Mouse (Mus musculus): ENCODE measurements around the gene Kcnab3. TPM values are rescaled to one million over a fixed set of nuclear protein-coding genes. Genes with fewer than 3 reads are reported as not detected.

Gene Kcnab3
- polyA plus RNA-seq, 1 experiment from 2014 or later, result 1.3 TPM

GRCm38 (mm10) chr11:69366157-69366854 is 40.2 kb downstream of the Kcnab3 start:
- H3K4me1 ChIP-seq, result peaks cover 34% of the 10 kb centered on the region
- peak; percentile 80 for ATAC-seq (ENCODE audit: insufficient read depth, low FRiP score, low read depth)
- H3K4me3 ChIP-seq (replicated peaks), result peak overlapping the region; percentile 85
- H3K9ac ChIP-seq, result peak overlapping the region; percentile 39; the same call in 1 of the 2 replicates
- H3K36me3 ChIP-seq, result peaks cover 21% of the 10 kb centered on the region
- H3K4me2 ChIP-seq, result peak overlapping the region; percentile 91
- H3K27me3 ChIP-seq (replicated peaks), result no peaks in the 10 kb centered on the region
- under 1% methylated on average over 26 of the region's 26 CpGs for WGBS
- peak overlapping the region; percentile 99 for H3K27ac ChIP-seq
- no peaks in the 10 kb centered on the region for H3K9me3 ChIP-seq

- Histone ChIP-seq H3K27me3 (replicated peaks) (no peaks in the 10 kb centered on the region), H3K4me3 (replicated peaks) (peak overlapping the region; percentile 85), H3K36me3 (peaks cover 14% of the 10 kb centered on the region), H3K4me2 (peak overlapping the region; percentile 91), H3K4me1 (peaks cover 42% of the 10 kb centered on the region), H3K9ac (peak overlapping the region; percentile 99), H3K9me3 (no peaks in the 10 kb centered on the region), H3K27ac (peak overlapping the region; percentile 99)
- no peak for ATAC-seq (ENCODE audit: insufficient read depth, low FRiP score, low read depth)
- whole genome bisulfite sequencing, result under 1% methylated on average over 22 of the region's 22 CpGs
Measured at GRCm38 (mm10) chr11:69366855-69367615, 41.0 kb downstream of the Kcnab3 start.

- H3K4me1 ChIP-seq, result peaks cover 47% of the 10 kb centered on the region
- peaks cover 8% of the 10 kb centered on the region; the same call in 1 of the 2 replicates for H3K36me3 ChIP-seq
- no peaks in the 10 kb centered on the region for H3K9me3 ChIP-seq
- no peaks in the 10 kb centered on the region for H3K27me3 ChIP-seq (replicated peaks)
- WGBS, result 1% methylated on average over 22 of the region's 22 CpGs
- peak overlapping the region; percentile 85 for H3K4me3 ChIP-seq (replicated peaks)
- H3K9ac ChIP-seq, result peak overlapping the region; percentile 99
- H3K27ac ChIP-seq, result peak overlapping the region; percentile 99
- ATAC-seq (ENCODE audit: insufficient read depth, low FRiP score, low read depth), result no peak
- H3K4me2 ChIP-seq, result peak overlapping the region; percentile 91
Measured at GRCm38 (mm10) chr11:69367616-69368355, 41.7 kb downstream of the Kcnab3 start.

GRCm38 (mm10) chr11:69368356-69369214 is 42.5 kb downstream of the Kcnab3 start:
- Histone ChIP-seq H3K4me2 (peak overlapping the region; percentile 91), H3K36me3 (peaks cover 5% of the 10 kb centered on the region; the same call in 1 of the 2 replicates), H3K9ac (peak overlapping the region; percentile 99), H3K9me3 (no peaks in the 10 kb centered on the region), H3K27me3 (replicated peaks) (no peaks in the 10 kb centered on the region), H3K27ac (peak overlapping the region; percentile 99), H3K4me1 (peaks cover 50% of the 10 kb centered on the region), H3K4me3 (replicated peaks) (peak overlapping the region; percentile 85)
- under 1% methylated on average over 70 of the region's 106 CpGs for WGBS
- 0 out of 2 replicates have a peak, but pooled peaks have one; percentile 0 for ATAC-seq (ENCODE audit: insufficient read depth, low FRiP score, low read depth)

- H3K4me1 ChIP-seq, result peaks cover 46% of the 10 kb centered on the region
- H3K27ac ChIP-seq, result peak within 1 kb of the TSS; percentile 99
- no peaks in the 10 kb centered on the region for H3K9me3 ChIP-seq
- no peak for ATAC-seq (ENCODE audit: insufficient read depth, low FRiP score, low read depth)
- no peaks in the 10 kb centered on the region for H3K27me3 ChIP-seq (replicated peaks)
- WGBS, result 1% methylated on average over 19 of the region's 34 CpGs
- H3K36me3 ChIP-seq, result peaks cover 10% of the 10 kb centered on the region; the same call in 1 of the 2 replicates
- peak within 1 kb of the TSS; percentile 91 for H3K4me2 ChIP-seq
- peak within 1 kb of the TSS; percentile 99 for H3K9ac ChIP-seq
- peak within 1 kb of the TSS; percentile 85 for H3K4me3 ChIP-seq (replicated peaks)
Measured at GRCm38 (mm10) chr11:69369215-69369989, 43.3 kb downstream of the Kcnab3 start, which contains the start of gene Chd3. Gene Chd3 (minus strand): TSS chr11:69369406.

- peaks cover 38% of the 10 kb centered on the region for H3K4me1 ChIP-seq
- H3K9me3 ChIP-seq, result no peaks in the 10 kb centered on the region
- H3K27me3 ChIP-seq (replicated peaks), result no peaks in the 10 kb centered on the region
- ATAC-seq (ENCODE audit: insufficient read depth, low FRiP score, low read depth), result no peak
- H3K36me3 ChIP-seq, result peaks cover 10% of the 10 kb centered on the region; the same call in 1 of the 2 replicates
- H3K9ac ChIP-seq, result no peak overlapping the region
- H3K4me3 ChIP-seq (replicated peaks), result peak overlapping the region; percentile 85
- peak overlapping the region; percentile 91 for H3K4me2 ChIP-seq
- H3K27ac ChIP-seq, result peak overlapping the region; percentile 99
- 15% methylated on average over 2 of the region's 2 CpGs for whole genome bisulfite sequencing
Measured at GRCm38 (mm10) chr11:69369990-69370816, 44.1 kb downstream of the Kcnab3 start.

GRCm38 (mm10) chr11:69370817-69371215 is 44.8 kb downstream of the Kcnab3 start:
- ATAC-seq (ENCODE audit: insufficient read depth, low FRiP score, low read depth), result no peak
- no peak overlapping the region for H3K9ac ChIP-seq
- H3K27ac ChIP-seq, result peak overlapping the region; percentile 86

GRCm38 (mm10) chr11:69371601-69372000 is 45.5 kb downstream of the Kcnab3 start:
- Histone ChIP-seq H3K9ac (no peak overlapping the region), H3K4me2 (peak overlapping the region; percentile 20; the same call in 1 of the 2 replicates), H3K4me3 (replicated peaks) (0 out of 2 replicates have a peak overlapping the region, but pooled peaks have one; percentile 6), H3K9me3 (no peaks in the 10 kb centered on the region), H3K27me3 (replicated peaks) (no peaks in the 10 kb centered on the region), H3K4me1 (peaks cover 30% of the 10 kb centered on the region), H3K36me3 (peaks cover 10% of the 10 kb centered on the region; the same call in 1 of the 2 replicates), H3K27ac (peak overlapping the region; percentile 86)
- no peak for ATAC-seq (ENCODE audit: insufficient read depth, low FRiP score, low read depth)
- 49% methylated on average over 12 of the region's 12 CpGs for WGBS

More at GRCm38 (mm10) chr11:69370817-69371215, 44.8 kb downstream of the Kcnab3 start:
- no peaks in the 10 kb centered on the region for H3K27me3 ChIP-seq (replicated peaks)
- H3K36me3 ChIP-seq, result peaks cover 10% of the 10 kb centered on the region; the same call in 1 of the 2 replicates
- WGBS, result 15% methylated on average over 9 of the region's 9 CpGs
- H3K4me2 ChIP-seq, result peak overlapping the region; percentile 20
- H3K4me1 ChIP-seq, result peaks cover 32% of the 10 kb centered on the region
- H3K9me3 ChIP-seq, result no peaks in the 10 kb centered on the region
- no peak overlapping the region for H3K4me3 ChIP-seq (replicated peaks)

GRCm38 (mm10) chr11:69372056-69372779 is 46.2 kb downstream of the Kcnab3 start:
- ATAC-seq (ENCODE audit: insufficient read depth, low FRiP score, low read depth), result no peak
- no peaks in the 10 kb centered on the region for H3K9me3 ChIP-seq
- H3K4me2 ChIP-seq, result peak overlapping the region; percentile 21
- H3K27me3 ChIP-seq (replicated peaks), result no peaks in the 10 kb centered on the region
- 34% methylated on average over 12 of the region's 12 CpGs for WGBS
- peak overlapping the region; percentile 86 for H3K27ac ChIP-seq
- H3K4me3 ChIP-seq (replicated peaks), result 0 out of 2 replicates have a peak overlapping the region, but pooled peaks have one; percentile 6
- peaks cover 29% of the 10 kb centered on the region for H3K4me1 ChIP-seq
- peaks cover 10% of the 10 kb centered on the region; the same call in 1 of the 2 replicates for H3K36me3 ChIP-seq
- no peak overlapping the region for H3K9ac ChIP-seq

Data from stomach, embryonic 15.5 days (tissue).